Mouse (Mus musculus) heart, postnatal 4 days (tissue): ENCODE data around the gene Hist2h2ac. TPM values are rescaled to one million over a fixed set of nuclear protein-coding genes. Genes with fewer than 3 reads are reported as not detected.
"Not testable (repeated sequence)": the region's sequence is repeated elsewhere in the genome, so short reads cannot be mapped to it uniquely, and the experiment has no call there.

Source experiments
- DNase-seq: peaks from one replicate; pipeline ENCODE4 v3.0.0; 2021
- total RNA-seq, 2 experiments: library from RNA; stranded (reverse); gene quantifications; 2 replicates each; pipeline ENCODE4 v1.2.3; 2021

The Hist2h2ac gene
- total RNA-seq, 2 experiments from 2014 or later: 205 to 211 TPM

GRCm38 (mm10) chr3:96228828-96229227, 8.1 kb upstream of the Hist2h2ac start:
- no peak for DNase-seq

- DNase-seq: no peak
Observed at GRCm38 (mm10) chr3:96226695-96227648, 6.3 kb upstream of the Hist2h2ac start.

- no peak for DNase-seq
Observed at GRCm38 (mm10) chr3:96225421-96225820, 4.7 kb upstream of the Hist2h2ac start.

GRCm38 (mm10) chr3:96222774-96223173, 2.1 kb upstream of the Hist2h2ac start:
- DNase-seq: no peak

- no peak for DNase-seq
Observed at GRCm38 (mm10) chr3:96221640-96222038, 959 bp upstream of the Hist2h2ac start.

GRCm38 (mm10) chr3:96220131-96220764, 432 bp downstream of the Hist2h2ac start:
- DNase-seq: not testable (repeated sequence)

GRCm38 (mm10) chr3:96219661-96220130, 984 bp downstream of the Hist2h2ac start, which contains the start of the genes Bola1 and Hist2h2ab:
Gene Bola1 (minus strand): TSS chr3:96219709.
Gene Hist2h2ab (plus strand): TSS chr3:96219865.
- DNase-seq: peak; percentile 68

GRCm38 (mm10) chr3:96219191-96219641, 1.5 kb downstream of the Hist2h2ac start:
- peak; percentile 25 for DNase-seq

GRCm38 (mm10) chr3:96209242-96209641, 11.4 kb downstream of the Hist2h2ac start:
- peak; percentile 43 for DNase-seq

GRCm38 (mm10) chr3:96207819-96208218, 12.9 kb downstream of the Hist2h2ac start:
- no peak for DNase-seq

GRCm38 (mm10) chr3:96199731-96200130, 20.9 kb downstream of the Hist2h2ac start:
- DNase-seq: no peak

- DNase-seq: not testable (repeated sequence)
Observed at GRCm38 (mm10) chr3:96198601-96199251, 22.0 kb downstream of the Hist2h2ac start.

GRCm38 (mm10) chr3:96198181-96198580, 22.5 kb downstream of the Hist2h2ac start:
- DNase-seq: no peak

GRCm38 (mm10) chr3:96197129-96197749, 23.4 kb downstream of the Hist2h2ac start:
- DNase-seq: peak; percentile 86

GRCm38 (mm10) chr3:96196437-96197128, 24.1 kb downstream of the Hist2h2ac start:
- DNase-seq: no peak

GRCm38 (mm10) chr3:96195616-96196313, 24.9 kb downstream of the Hist2h2ac start:
- DNase-seq: no peak

GRCm38 (mm10) chr3:96194966-96195365, 25.7 kb downstream of the Hist2h2ac start:
- no peak for DNase-seq

- DNase-seq: peak; percentile 29
Observed at GRCm38 (mm10) chr3:96192977-96193376, 27.7 kb downstream of the Hist2h2ac start.

GRCm38 (mm10) chr3:96182382-96182776, 38.3 kb downstream of the Hist2h2ac start:
- no peak for DNase-seq

GRCm38 (mm10) chr3:96181510-96182381, 38.9 kb downstream of the Hist2h2ac start:
- DNase-seq: no peak
